Mouse (Mus musculus): Measurements from ENCODE around the gene Fbxw2.
"Not testable (repeated sequence)": the region's sequence is repeated elsewhere in the genome, so short reads cannot be mapped to it uniquely, and the experiment has no call there.

The Fbxw2 gene

DNA sequence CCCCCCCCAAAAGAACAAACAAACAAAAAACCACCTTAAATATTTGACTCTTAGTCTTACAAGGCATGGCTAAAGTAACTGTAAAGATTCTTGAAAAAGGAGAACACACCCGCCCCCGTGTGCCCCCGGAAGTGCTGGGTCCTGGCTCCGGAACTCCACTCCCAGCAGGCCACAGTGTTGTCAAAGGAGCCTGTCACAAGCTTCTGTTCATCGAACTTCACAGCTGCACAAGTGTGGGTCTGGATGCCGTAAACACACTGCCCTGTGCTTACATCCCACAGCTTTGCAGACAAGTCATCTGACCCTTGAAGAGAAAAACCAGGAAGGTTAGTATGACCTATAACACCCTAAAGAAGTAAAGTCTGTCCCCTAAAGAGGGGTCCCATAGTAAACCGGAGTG is 13.4 kb downstream of the Fbxw2 start:
- DNase-seq (ENCODE audit: low read depth, low spot score): no peak

DNA sequence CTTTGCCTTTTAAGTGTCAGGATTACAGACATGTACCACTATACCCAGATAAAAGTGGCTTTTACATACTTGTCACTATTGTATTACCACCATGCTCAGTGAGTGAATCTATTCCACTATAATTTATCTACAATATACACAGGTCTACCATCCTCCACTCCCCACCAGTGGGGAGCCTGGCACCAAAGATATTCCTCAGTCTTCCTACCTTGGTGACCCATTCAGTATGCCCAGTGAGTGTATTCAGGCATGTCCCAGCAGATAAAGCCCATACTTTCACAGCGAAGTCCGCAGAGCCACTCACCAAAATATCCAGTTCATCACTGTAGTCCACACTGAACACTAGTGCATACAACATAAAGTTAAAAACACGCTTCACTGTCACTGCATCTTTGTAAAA is 15.3 kb downstream of the Fbxw2 start:
- no peak for DNase-seq (ENCODE audit: low read depth, low spot score)

DNA sequence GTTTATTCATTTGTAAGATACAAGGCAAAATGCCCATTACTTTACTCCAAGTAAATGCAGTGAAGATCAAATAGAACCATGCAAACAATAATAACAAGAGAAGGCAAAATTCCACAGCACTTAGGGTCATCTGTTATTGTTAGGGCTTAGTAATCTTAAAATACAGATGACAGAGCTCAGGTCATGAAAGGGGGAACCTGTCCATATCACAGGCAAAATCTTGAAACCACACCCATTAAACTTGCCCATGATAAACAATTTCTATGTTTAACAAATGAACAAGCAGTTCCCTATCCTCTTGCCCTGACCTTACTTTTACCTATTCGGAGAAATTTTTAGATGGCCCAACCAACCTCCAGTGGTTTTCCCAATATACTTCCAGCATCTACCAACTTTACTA is 16.5 kb downstream of the Fbxw2 start:
- no peak for DNase-seq (ENCODE audit: low read depth, low spot score)

DNA sequence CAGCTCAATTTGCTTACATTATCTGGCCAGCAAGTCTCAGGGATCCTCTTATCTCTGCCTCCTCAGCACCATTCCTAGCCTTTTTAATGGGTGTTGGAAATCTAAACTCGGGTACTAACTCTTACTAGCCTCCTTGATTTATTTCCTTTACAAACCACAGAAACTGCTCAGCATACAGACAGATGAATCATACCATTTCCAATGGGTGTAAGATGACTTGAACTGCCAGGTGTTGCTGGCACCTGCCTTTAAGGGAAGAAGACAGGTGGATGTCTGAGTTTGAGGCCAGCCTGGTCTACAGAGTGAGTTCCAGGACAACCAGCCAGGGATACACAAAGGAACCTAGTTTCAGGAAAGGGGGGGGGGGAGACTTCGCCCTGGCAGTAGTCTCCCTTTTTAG is 18.1 kb downstream of the Fbxw2 start:
- DNase-seq (ENCODE audit: low read depth, low spot score): no peak

DNA sequence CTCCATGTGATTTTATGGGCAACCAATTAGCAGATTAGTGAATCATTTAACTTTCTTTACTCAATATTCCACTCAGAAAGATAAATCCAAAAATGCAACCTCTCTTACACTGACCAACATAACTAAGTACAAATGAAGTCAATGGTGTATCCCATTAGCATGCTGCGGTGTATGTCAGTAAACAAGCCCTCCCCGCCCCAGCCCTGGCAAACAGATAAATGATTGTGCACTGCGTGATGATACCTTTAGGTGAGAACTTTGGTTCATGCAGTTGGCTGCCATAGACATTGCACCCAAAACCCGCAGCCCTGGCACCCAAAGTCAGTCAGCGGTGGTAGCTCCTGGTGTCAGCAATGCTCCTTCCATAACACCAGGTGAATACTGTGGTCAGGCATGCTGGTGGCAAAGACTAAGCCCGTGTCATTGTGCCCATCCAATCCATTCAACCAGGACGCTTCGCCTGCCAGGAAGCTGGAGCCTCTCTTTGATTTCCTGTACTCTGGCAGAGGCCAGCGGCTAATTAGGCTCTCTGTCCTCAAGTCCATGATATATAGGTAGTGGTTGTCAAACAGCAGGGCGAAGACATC is 20.7 kb downstream of the Fbxw2 start:
- DNase-seq (ENCODE audit: low read depth, low spot score): no peak

DNA sequence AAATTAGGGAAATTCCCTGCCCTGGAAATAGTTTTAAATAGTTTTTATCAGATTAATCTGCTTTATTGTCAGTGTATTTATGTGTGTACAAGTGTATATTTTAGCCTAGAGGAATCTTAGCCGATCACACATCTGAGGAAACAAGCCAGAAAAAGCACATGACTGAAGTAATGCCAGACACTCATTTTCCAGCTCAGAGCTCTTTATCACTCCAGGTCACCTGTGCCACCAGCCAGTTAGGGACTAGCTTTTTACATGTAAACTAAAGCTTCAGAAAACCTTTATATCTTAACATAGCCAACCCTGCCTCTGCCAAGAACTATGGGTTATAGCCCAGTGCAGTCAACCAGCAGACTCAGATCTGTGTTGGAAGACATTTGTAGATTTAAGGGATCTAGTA is 21.3 kb downstream of the Fbxw2 start:
- DNase-seq (ENCODE audit: low read depth, low spot score): no peak

DNA sequence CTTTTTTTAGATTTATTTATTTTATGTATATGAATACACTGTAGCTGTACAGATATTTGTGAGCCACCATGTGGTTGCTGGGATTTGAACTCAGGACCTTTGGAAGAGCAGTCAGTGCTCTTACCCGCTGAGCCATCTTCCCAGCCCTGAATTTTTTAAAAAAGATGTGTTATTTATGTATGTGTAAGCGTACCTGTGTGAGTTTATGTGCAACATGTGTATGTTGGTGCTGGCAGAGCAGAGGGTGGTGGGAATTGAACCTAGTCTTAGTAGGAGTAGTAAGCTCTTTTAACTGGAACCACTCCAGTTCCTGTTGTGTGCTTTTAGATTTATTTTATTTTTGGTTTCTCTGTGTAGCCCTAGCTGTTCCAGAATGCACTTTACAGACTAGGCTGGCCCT is 21.9 kb downstream of the Fbxw2 start:
- DNase-seq (ENCODE audit: low read depth, low spot score): no peak

DNA sequence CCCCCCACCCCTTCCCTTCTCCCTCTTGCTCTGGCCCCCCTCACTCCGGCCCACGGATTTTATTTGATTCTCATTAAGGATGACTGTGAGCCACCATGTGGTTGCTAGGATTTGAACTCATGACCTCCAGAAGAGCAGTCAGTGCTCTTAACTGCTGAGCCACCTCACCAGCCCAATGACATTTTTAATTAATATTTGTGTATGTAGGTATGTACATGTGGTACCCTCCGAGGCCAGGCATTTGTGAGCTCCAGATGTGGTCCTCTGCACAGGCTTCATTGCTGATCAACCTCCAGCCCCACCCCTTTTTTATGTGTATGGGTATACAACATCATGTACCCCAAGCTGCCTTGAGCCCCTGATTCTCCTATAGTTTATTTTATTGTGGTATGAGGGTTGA is 22.4 kb downstream of the Fbxw2 start:
- DNase-seq (ENCODE audit: low read depth, low spot score): no peak

DNA sequence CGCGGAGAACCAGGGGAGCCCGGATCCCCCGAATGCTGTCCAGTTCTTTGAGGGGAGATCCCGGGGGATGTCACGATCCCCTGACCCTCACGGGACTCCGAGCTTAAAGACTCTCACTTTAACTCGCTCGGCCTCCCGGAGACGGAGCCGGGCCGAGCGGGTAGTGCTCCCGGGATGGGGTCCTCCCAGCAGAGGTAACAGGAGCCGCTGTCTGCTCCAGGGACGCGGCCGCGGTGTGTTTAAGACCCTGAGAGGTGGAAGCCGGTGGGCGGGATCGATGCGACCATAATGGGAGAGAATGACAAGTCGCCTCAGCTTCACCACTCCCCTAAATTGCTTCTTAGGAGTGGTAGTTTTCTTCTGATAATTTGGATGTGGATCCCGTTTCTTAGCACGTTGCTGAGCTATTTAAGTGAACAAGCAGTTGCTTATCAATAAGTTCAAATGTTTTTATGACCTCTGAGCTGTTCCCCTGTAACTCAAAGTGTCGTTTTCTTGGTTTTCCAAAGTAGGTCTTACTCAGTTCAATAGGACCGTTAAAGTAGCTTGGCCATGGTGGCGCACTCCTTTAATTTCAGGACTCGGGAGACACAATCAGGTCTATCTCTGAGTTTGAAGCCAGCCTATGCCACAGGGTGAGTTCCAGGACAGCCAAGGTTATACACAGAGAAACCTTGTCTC is 23.4 kb downstream of the Fbxw2 start:
- DNase-seq (ENCODE audit: low read depth, low spot score): not testable (repeated sequence)

DNA sequence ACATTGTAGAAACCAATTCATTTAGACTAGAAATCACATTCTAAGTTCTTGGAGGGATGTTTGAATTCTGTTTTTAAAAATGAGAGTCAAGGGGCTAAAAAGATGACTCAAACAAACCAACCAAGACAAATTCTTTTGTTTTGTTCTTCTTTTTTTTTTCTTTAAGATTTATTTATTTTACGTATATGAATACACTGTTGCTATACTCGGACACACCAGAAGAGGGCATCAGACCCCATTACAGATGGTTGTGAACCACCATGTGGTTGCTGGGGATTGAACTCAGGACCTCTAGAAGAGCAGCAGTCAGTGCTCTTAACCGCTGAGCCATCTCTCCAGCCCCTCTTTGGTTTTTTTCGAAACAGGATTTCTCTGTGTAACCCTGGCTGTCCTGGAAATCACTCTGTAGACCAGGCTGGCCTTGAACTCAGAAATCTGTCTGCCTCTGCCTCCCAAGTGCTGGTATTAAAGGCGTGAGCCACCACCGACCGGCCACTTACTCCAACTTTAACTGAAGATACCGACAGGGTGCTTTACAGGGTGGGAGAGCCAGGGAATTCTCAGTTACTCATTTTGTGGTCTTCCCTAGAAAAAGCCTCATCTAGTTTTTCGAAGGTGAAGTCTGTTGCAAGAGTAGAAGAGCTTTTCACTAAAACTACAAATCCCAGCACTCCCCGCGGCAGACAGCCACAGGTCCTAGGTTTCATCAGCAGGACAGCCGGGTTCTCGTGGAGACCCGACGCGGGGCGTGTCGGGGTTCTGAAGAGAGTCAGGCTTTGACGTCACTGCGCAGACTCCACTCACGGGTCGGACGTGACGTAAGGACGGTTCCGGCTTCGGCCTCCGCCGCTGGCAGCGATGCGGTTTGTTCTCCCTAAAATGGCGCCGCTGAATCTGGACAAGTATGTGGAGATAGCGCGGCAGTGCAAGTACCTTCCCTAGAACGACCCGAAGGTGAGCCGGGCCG is 24.3 kb downstream of the Fbxw2 start:
- DNase-seq (ENCODE audit: low read depth, low spot score): peak; percentile 99

DNA sequence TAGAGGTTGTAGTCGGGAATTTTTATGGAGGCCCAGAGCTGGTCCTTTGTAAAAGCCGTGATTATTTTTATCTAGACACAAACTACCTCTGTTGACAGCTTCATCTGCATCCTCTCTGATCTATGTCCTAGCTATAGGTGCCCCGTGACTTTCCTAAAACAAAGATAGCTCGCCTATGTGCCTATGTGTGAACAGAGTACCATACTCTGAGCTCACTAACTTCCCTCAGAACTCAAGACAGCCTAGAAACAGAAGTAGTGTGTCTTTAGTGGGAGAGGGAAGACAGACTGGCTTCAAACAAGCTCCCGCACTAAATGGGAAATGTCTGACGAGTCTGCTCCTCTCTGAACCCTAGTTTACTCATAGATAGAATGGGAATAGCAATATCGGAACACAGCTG is 25.7 kb downstream of the Fbxw2 start:
- DNase-seq (ENCODE audit: low read depth, low spot score): no peak

DNA sequence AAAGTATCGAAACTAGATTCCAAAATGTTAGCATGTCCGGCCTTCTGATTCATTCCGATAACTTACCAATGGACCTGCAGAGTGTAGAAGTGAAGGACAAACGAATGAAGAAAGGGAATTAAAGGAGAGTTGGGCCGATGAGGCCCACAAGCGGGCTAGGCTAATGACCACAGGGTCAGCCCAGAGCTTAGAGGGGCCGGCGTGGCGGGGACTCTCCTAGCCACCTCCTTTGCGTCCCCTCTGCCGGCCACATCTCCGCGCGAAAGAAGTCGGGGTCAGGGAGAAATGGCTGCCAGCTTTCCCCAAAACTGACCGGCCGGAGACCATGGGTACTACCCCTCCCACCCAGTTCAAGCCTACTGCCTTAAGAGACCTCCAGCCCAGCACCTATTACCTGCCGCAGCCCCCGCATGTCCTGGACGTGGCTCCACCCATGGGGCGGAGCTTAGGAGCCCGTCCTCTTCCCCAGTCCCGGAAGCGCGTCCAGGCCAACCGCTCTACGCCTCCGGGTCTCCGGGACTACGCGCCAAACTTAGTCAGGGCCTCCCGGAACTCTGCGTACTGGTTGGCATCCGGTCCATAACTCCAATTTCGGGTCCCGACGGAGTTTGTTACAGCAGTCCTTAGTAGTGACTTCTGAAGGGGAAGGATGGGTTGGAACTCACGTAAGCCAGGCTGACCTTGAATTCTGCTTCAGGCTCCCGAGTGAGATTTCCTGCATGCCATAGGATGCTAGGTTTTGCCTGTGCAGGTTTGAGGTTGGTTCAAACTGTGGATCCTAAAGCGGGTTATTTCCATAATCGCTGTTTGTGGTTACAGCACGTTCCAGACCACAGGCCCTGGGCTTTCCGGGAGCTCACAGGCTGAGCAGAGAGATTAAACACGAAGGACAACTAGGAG is 26.5 kb downstream of the Fbxw2 start, which contains the start of gene Rabepk:
TSS of gene Rabepk (minus strand) at position 556 of the 900 bp plus-strand sequence.
- DNase-seq (ENCODE audit: low read depth, low spot score): peak; percentile 83

DNA sequence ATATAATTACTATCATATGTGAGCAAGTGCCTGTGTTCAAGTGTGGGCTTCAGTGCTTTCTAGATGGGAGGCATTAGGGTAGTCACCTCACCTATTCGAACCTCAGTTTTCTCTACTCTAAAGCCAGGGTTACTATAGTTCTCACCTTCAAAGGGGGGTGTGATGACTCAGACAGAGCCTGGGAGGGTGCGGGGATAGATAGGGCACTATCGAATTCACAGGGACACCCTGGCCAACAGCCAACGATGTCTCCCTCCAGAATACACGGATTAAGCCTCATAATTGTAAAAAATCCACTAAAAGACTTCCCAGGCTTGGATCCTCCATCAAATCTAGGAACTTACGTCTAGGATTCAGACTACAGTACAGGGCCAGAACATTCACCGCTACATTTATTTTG is 30.7 kb downstream of the Fbxw2 start:
- DNase-seq (ENCODE audit: low read depth, low spot score): no peak

DNA sequence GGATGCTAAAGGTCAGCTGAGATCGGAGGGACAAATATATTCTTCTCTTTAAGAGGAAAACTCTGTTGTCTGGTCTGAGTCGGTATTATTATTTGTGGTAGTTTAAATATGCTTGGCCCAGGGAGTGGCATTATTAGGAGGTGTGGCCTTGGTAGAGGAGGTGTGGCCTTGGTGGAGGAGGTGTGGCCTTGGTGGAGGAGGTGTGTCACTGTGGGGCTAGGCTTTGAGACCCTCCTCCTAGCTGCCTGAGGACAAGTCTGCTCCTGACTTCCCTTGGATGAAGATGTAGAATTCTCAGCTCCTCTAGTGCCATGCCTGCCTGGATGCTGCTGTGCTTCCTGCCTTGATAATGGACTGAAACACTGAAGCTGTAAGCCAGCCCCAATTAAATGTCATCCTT is 31.6 kb downstream of the Fbxw2 start:
- no peak for DNase-seq (ENCODE audit: low read depth, low spot score)

DNA sequence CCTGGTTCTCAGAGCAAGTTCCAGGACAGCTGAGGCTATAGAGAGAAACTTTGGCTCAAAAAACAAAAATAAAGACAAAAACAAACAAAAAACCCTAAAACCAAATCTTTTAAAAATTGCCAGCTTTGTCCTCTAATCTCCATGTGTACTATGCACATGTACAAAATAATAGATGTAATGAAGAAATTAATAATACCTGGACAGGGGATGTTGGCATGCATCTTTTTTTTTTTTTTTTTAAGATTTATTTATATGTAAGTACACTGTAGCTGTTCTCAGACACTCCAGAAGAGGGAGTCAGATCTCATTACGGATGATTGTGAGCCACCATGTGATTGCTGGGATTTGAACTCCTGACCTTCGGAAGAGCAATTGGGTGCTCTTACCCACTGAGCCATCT is 33.6 kb downstream of the Fbxw2 start:
- not testable (repeated sequence) for DNase-seq (ENCODE audit: low read depth, low spot score)

DNA sequence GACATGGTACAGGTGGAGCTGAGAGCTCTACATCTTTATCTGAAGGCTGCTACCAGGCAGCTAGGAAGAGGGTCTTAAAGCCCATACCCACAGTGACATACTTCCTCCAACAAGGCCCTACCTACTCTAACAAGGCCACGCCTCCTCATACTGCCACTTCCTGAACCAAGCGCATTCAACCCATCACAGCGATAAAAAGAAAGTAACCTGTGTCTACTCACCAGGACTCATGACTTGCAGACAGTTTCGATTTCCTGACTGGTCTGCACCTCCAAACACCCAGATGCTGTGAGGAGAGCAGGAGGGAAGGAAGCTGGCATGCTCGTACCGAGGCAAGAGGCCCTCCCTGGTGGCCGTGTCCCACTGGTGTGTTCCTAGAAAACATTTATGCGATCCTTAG is 35.8 kb downstream of the Fbxw2 start:
- no peak for DNase-seq (ENCODE audit: low read depth, low spot score)

DNA sequence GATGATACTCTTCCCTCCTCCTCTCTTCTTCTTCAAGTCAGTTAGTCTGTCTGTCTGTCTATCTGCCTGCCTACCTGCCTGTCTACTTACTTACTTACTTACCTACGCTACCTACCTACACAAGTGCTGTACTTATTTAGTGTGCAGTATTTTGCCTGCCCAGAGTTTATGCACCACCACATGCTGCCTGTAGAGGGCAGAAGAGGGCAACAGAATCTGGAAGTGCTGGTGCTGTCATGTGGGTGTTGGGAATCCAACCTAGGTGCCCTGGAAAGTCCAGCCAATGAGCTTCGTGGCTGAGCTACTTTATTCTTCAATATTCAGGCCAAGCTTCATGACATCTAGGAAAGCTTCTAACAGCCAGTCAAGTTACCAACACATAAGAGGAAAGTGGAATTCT is 42.0 kb downstream of the Fbxw2 start:
- DNase-seq (ENCODE audit: low read depth, low spot score): no peak

DNA sequence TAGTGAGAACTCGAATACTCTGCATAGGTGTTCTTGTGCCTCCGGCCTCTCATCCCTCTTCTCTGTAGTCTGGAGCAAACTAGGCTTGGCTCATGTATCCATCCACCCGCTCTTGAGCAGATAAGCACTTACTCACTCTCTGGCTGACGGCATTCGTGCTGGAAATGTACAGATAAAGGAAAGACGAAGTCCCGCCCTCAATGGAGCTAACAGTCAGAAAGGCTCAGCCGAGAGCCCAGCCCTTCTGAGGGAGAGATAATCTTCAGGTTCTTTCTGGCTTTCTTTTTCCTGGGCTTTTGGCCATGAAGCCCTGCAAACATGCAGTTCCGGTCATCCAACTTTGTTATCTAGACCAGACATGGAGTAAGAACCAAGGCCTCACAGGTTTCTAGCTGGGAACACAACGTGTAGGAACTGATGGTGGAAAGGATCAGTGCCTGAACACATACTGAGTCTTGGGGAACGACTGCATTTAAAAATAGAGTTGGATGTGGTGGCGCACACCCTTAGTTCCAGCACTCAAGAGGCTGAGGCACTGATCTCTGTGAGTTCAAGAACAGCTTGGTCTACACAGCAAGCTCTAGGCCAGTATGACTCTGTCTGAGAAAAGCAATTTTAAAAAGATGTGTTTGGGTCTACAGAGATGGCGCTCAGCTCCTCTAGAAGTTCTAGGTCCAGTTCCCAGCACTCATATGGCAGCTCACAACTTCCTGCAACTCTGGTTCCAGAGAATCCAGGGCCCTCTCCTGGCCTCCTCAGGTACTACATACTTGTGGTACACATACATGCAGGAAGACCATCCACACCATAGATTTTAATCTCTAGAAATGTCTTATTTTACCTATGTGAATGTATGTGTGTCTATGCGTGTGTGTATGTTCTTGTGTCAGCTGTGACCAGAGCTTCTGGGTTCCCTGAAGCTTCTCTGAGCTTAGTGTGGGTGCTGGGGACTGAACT is 42.8 kb downstream of the Fbxw2 start:
- no peak for DNase-seq (ENCODE audit: low read depth, low spot score)

DNA sequence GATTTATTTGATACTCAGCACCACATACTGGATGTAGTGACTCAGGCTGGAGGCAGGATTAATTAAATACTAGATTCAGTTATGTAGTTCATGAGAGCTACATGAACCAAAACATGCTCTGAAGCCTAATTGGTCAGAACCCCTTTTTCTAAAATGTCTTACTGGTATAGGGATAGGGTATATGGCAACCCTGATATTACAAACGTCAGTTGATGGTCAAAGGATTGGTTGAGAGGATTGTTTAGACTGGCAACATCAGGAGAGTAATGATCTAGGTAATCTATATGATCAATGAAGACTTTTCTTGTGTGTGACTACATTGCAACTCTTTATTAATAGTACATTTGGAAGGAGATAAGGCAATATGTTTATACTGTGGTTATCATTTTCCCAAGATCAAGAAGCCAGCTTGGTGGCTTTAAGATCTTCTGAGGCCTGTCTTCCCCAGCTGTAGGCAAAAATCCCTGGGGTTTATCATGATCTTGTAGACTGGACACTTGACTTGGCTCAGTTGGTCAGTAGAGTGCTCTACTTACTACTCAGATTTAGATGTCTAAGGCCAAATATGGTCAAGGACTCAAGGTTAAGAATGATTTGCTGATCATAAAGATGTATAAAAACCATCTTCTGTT is 48.8 kb downstream of the Fbxw2 start:
- no peak for DNase-seq (ENCODE audit: low read depth, low spot score)

DNA sequence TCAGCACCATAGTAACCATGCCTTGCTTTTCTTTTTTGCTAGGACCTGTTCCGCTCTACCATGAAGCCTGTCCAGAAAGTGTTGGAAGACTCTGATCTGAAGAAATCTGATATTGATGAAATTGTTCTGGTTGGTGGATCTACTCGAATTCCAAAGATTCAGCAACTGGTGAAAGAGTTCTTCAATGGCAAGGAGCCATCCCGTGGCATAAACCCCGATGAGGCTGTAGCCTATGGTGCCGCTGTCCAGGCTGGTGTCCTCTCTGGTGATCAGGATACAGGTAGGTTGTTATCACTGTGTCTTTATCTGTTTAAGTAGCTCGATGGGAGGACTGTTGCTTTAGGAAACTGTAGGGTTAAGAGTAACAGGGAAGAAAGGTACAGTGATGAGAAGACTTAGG is 51.6 kb downstream of the Fbxw2 start:
- no peak for DNase-seq (ENCODE audit: low read depth, low spot score)

Measured in skeletal muscle tissue, adult 2 months (tissue).